Mouse (Mus musculus): Measurements from ENCODE around the gene Ccdc32.

DNA sequence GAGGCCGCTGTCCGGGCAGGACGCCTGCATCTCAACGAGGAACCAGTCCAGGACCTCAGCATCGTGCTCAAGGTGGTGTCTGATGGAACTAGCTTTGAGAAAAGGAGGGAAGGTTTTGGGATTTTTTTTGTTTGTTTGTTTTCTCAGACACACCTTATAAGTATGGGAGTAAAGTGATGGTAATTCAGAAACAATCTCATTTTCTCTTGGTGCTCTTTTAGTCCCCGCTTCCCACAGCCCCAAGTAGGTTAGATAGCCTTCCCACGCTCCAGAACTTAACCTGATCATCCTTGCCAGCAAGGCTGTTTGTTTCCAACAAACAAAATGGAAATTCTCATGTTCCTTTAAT is 6.2 kb upstream of the Ccdc32 start:
- TF ChIP-seq POLR2A (IDR thresholded peaks at IDR 0.05; ENCODE audit: insufficient read length, low read depth) (no peak), TCF3 (IDR thresholded peaks at IDR 0.05; ENCODE audit: insufficient read length, low read depth) (no peak)

Measured in myocyte (in vitro differentiated cells).